Mouse (Mus musculus) cerebellum, postnatal 14 days (tissue): ENCODE data around the gene Zfp110.
"Not testable (repeated sequence)": the region's sequence is repeated elsewhere in the genome, so short reads cannot be mapped to it uniquely, and the experiment has no call there.

Experiments
- DNase-seq, 2 experiments: peaks; one replicate each; pipeline ENCODE4 v3.0.0; 2021; ENCODE audit warnings: mixed read lengths in 2 of 2

Gene Zfp110

DNA sequence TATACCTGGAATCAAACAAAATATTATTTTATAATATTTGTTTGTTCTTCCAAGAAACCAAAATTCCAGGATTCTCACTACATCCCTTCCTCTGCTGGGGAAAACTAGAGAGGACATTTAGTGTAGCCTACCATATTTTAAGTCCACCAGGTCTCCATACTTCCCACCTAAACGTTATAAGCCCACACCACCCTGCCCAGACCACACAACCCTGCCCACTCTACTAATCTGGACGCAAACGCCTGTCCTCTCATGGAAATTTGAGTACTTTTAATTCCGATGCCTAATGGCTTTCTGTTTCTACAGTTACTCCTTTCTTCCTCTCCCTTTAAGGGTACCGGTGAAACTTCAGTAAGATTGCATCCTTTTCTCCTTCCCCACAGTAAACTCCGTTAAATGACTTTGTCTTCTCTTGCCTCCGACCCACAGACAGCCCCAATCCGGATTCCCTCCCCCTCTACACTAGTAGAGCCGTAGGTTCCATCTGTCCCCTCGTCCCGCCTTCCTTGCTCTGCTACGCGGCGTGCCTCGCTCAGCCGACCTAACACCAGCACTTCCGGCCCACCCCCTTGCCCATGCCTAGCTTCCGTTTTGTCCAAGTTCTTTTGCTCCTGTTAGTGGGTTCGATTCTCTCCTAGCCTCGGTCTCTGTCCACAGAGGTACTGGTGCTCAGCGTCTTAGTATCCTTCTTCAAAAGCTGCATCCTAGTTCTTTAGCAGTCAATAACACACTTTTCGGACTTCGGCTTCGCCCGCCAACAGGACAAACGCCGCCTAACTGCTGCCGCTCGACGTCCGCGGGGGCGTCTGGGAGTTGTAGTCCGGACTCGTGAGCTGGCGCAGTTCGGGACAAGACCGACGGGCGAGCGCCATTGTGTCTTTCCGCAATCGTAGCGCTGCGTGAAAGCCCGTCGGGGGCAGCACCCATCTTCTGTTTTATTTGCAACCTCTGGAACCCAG, at the start of gene Zfp110:
Gene Zfp110 (plus strand): TSS at position 600 of the 959 bp plus-strand sequence.
- peak; percentile 87 to 91 for DNase-seq

DNA sequence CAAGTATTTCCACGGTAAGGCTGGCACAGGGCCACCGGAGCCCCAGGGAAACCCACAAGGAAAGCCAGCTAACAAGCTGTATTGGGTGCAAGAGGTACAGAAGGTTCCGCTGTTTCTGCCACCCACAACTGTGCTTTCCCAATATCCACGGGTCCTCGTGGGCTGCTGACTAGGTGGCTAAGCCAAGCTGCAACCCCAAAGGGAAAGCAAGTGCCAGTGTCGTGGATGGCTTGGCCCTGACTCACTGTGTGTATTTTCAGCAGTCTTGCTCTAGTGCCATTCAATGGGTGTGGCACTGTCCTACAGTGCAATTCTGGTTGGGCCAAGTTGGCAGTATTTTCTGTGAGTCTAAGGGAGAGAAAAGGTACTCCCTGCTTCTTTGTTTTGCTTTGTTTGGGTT, 47.2 kb upstream of the Zfp110 start:
- DNase-seq, result peak in 1 of 2 experiments; percentile 14

DNA sequence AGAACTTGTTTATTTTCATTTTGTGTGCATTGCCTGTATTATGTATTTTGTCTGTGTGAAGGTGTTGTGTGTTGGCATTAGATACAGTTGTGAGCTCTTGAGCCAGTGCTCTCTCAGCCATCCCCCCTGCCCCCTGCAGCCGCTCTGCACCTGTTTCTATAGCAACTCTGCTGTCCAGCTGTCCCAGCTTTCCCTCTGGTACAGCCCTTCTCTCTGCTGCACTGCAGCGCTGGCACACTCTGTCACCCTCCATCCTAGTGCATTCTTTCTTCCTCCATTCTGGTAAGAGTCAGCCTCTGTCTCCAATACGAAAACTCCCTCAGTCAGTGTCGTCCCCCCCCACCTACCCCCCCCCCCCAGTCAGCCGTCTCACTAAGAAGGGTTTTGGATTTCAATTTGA, 46.5 kb upstream of the Zfp110 start:
- DNase-seq, result peak; percentile 15 to 24

DNA sequence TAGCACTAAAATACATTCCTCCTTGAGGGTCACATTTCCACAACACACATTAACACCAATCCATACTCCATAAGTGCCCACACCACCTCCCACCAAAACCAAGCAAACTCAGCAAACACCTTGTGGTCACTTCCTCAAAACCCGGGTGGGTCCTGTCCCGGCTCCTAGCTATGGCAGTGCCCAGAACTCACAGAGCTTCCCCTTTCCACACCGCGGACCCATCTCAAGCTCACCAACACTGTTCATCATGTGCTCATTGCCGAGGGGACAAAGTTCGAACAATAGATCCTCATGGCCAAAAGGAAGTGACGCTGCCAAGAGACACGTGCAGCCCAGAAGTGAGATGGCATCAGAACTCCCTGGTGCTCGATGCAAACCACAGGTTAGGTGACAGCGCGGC, 41.9 kb upstream of the Zfp110 start:
- DNase-seq, result not testable (repeated sequence)

DNA sequence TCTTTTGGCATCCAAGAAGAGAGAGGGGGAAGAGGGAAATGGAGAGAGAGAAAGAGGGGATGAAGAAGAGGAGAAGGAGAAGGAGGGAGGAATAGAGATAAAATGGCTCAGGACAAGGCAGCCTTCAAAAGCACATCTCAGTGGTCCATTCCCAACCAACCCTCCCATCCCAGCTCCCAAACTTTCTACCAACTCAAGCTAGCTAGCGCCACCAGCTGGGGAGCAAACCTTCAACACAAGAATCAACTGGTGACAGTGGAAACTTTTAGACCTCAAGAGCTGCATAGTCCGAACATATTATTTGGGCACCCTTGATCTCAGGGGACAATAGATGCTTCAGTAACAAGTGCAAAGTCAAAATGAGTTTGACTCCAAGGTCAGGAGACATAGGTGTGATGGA, 36.6 kb upstream of the Zfp110 start:
- no peak for DNase-seq

DNA sequence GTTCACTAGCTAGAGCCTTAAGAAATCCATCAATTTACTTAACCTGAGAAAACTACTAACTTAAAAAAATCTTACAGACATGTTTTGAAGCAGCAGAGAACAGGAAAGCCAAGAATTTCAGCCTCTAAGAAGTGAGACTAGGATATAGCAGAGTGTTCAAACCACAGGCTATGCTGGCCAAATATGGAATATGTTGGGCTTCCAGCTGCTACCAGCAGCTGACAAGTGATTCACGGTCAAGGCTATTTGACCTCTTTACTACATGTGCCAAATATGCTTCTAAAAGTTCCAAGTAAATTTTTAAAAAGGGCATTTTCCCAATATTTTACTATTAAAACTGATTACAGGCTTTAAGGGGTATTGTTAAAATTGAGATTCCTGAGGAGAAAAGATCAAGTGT, 35.0 kb upstream of the Zfp110 start:
- DNase-seq, result no peak

DNA sequence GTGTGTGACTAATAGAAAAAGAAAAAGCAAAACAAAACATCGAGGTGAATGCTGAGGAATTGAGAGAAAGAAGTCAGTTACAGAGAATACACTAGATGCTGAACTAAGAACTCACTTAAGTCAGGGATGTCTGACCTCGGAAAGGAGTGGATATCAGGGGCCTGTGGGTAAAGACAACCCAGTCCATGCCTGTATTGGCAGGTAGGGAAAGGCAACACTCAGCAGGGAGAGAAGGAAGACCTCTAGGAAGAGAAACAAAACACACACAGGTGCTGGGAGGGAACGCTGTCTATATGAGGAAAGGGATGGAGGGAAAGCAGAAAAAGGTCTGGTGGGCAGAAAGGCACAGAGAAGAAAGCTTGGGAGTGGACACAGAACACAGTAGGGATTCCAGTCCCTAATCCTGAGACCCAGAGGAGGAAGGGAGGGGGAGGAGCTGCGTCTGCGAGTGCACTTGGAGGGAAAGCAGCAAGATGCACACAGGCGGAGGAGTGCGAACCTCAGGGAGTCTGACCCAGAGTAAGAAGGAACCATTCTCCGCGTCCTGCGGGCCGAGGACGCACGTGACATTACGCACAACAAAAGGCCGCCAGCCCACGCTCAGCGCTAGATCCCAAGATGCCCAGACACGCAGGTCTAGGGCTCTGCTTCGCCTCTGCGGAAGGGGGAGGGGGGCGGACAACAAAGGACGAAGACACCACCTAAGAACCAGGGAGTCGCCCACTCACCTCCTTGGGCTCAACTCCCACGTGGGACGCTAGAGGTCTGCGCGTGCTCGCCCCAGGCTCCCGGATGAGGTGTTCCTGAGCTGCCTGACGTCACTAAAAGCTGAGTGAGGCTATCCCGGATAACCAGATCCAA, 31.5 kb upstream of the Zfp110 start, which contains the start of gene Zscan18:
Gene Zscan18 (minus strand): TSS at position 770 of the 861 bp plus-strand sequence.
- peak; percentile 89 to 90 for DNase-seq

DNA sequence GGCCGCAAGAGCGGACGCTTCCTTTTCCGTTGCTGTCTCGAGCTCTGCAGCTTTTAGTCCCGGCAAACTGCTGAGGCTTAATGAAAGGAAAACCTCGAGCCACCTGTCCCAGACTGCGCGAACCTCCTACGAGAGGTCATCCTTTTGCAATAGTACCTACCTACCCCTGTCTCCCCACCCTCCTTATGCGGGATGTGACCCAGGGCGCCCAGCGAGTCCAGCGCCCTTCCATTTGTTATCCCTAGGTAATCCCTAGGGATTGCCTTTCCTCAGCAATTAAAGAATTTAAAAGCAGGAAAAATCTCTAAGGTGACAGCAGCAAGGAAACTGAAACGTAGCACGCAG, 30.9 kb upstream of the Zfp110 start:
- DNase-seq, result no peak

DNA sequence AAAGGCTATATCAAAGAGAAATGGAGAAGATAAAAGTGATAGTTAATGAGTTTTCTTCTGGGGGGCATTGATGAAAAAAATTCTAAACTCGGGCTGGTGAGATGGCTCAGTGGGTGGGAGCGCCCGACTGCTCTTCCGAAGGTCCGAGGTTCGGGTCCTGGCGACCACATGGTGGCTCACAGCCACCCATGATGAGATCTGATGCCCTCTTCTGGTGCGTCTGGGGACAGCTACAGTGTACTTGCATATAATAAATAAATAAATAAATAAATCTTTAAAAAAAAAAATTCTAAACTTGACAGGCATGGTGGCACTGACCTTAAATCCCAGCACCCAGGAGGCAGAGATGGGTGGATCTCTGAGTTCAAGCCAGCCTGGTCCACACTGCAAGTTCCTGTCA, 19.0 kb upstream of the Zfp110 start:
- DNase-seq, result peak in 1 of 2 experiments; percentile 29

DNA sequence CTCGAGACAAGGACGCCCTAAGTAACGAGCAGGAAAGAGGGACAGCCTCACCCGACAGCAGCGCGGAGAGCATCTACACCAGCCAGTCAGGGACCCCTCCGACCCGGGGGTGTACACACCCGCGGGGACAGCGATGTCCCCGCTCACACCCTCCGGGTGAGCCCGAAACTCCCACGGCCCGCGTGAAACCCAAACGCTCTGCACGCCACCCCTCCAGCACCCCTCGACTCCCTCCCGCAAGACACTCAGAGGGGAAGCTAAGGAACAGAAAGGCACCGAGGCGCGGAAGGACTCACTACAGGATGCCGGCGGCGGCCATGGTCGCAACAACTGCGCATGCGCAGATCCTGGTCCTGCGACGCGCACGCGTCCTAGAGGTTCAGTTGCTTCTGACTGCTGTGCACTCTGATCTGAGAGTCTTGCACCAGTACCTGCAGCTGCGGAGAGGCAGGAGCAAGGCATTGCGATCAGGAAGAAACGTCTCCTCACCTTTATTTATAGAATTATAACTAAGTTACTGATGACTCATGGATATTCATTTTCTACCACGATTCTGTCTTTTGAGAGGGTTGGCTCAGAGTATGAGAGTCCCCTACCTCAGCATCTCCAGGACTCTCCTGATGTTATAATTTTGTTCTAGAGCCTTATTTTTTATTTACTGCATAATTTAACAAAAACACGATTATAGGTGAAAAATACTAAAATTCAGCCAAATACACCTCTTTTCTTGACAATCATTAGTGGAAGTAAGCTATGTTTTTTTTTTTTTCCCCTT, 15.9 kb upstream of the Zfp110 start, which contains the start of gene Zfp329:
Gene Zfp329 (minus strand): TSS at position 338 of the 775 bp plus-strand sequence.
- DNase-seq, result peak; percentile 95

DNA sequence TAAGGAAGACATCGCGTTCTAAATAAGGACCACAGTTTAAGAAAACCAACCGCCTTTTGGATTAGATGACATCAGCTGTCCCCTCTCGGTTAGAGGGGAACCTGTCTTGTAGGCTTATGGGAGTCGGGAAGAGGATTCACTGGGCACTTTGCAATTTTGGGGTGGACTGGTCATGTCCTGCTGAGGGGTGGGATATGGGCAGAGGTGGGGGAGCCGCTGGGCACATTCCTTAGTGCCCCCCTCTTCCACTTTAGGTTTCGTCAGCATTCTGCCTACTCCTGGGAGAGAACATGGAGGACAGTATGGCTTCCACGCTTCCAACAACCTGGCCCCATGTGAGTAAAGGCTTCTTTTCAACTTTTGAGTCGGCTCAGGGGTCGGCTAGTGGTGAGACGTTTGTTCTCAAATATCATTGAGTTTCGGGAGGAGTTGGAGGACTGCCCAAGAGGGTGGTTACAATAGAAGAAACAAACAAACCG, 671 bp downstream of the Zfp110 start:
- DNase-seq, result peak; percentile 45 to 55

DNA sequence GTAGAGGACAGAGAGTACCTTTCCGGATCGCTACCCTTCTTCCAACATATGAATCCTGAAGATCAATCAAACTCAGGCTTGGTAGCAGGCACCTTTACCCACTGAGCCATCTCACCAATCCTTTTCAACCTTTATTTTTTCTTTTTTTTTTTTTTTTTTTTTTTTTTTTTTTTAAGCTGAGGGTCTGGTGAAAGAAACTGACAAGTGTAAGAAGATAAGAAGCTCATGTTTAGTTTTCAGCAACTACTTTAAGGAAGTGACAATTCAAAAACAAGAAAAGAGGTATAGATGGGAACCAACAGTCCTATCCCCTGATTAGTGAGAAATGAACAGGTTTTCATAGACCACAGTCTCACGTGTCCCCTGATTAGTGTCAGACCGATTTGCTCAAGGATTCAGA, 1.2 kb downstream of the Zfp110 start:
- DNase-seq, result no peak

DNA sequence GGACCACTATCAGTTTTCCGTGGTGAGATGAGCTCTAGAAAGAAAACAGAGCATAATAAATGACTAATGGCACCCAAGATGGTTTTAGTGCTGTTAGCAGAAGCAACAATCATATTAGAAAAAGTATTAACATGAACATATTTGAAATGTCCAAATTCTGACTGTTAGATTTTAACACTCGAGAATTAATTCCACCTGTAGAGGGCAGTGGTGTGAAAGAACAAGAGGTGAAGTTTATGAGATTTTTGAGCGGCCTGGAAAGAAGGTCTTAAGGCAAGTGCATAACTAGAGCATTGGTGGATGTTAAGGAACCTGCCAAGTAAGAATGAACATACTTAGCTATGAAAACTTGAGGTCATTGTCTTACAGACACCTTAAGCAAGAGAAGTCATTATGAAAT, 39.7 kb downstream of the Zfp110 start:
- peak; percentile 50 to 54 for DNase-seq

DNA sequence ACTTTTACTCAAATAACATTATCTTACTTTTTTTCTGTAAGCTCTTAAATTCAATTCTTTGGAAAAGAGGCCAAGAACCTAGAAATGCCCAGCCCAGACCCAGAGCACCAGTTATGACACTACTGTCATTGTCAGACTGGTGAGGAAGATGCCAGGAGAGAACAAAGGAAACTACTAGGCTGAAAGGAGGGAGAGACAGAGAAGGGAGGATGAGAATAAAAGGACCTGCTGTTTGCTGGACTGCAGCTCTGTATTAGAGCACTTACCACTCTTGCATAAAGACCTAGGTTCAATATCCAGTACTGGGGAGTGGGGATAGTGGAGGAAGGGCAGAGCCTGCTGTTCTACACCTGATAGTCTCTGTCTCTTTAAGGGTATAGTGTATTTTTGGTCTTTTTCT, 45.5 kb downstream of the Zfp110 start:
- DNase-seq, result no peak

DNA sequence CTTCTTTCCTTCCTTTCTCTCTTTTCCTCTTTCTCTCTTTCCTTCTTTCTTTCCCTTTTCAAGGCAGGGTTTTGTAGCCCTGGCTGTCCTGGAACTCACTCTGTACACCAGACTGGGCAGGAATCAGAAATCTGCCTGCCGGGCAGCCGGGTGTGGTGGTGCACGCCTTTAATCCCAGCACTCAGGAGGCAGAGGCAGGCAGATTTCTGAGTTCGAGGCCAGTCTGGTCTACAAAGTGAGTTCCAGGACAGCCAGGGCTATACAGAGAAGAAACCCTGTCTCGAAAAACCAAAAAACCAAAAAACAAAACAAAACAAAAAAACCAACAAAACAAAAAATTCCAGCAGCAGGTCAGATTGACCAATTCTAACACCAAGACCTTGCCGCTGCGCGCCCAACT, 45.9 kb downstream of the Zfp110 start:
- not testable (repeated sequence) for DNase-seq

DNA sequence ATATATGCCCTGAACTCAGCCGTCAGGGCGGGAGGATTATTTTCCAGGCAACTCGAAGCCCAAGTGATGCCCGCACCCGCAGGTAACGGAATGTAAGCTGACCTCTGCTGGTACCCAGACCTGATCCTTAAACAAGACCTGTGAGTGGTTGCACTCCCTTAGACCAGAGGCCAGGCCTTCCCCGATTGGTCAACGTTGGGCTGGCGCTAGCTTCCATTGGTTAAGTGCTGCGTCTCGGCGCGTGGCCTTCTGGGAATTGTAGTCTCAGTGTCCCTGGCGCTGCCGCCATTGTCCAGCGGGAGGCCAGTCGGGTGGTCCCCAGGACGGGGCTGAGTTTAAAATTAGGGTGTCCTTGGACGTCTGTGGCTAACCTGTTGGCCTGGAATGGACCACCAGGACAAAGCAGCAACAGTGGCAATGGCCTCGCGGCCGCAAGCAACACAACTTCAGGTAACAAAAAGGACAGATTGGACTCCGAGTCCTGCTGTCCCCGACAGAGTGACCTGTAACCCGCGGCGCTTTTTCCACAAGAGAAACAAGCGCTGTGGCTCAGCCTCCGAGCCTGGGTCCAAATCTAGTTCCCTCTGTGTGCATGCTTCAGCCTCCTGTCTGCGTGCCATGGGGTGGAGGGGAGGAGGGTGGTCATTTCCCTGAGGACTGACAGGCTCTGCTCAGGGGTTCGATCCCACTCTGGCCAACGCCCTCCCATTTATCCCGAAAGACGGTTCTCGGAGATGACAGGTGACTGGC, 46.5 kb downstream of the Zfp110 start, which contains the start of gene Zfp128:
Gene Zfp128 (plus strand): TSS at position 267 of the 750 bp plus-strand sequence.
- peak; percentile 96 to 97 for DNase-seq

DNA sequence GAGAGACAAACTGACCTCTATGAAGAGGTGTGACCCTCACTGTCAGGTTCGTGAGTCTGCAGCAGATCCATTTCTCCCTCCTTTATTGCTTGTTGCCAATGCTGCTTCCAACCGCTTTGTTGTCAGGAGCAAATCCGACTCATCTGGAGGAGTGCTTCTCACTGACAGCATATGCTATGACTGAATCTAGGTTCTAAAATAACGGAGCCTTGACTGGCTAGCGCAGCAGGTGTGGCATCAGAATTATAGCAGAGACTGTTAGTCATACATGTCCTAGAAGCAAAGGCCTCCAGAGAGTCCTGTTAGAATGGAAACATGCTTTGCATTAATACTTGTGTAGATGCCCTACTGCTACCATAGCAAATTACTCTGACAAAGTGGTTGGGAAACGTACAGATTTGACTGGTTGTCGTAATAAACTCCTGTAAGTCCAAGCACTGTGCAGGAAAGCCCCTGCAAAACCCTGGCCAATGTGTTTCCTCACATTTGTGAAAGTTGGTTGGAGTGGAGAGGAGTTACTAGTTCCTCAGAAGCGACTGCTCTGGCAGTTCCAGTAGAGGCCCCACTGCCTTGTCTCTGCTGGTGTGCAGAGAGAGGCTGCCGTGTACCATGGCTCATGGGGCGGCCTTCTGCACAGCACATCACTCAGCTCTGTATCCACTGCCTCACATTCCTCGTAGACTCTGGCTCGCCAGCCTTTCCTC, 52.2 kb downstream of the Zfp110 start:
- no peak for DNase-seq

DNA sequence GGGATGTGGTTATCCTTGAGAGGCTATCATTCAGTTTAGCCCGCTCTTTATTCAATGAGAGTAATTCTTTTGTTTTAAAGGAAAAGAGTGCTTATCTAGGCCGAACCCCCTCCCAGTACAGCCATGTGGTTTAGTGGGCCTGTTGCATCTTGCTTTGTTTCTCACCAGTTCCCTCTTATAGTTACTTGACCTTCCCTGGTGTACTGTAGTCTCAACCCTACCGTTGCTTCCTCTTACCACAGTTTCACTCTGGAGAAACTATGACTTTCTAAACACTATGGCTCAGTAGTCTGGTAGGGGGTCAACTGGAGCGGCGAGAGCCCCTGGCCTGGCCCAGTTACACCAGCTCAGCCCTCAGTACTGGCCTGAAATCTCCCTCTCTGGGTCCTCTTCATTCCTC, 53.0 kb downstream of the Zfp110 start:
- DNase-seq, result no peak

DNA sequence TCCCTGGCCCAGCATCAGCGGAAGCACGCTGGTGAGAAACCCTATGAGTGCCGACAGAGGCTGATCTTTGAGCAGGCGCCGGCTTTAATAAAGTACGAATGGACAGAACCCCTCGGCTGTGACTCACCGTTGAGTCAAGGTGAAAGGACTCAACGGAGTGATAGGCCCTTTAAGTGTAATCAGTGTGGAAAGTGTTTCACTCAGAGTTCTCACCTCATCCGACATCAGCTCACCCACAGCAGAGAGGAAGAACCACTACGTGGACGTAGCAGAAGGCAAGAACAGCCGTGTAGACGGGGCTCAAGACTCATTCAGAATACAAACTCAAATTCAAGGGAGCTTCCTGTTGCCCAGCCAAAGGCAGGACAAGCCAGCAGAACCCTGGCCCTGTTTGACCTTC, 56.4 kb downstream of the Zfp110 start:
- no peak for DNase-seq

DNA sequence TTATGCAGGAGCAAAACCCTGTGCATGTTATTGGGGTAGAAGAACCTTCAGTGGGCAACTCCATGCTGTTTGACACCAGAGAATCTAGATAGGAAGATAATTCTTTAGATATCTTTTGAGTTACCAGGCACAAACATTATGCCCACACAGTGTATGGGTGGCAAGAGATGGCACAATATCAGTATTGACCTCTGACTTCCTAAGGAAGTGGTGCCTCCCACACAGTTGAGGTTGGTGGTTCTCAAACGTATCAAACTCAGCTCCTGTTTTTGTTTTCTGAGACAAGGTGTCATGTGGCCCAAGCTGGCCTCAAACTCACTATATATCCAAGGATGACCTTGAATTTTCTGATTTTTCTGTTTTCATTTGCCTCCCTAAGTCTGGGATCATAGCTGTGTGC, 56.8 kb downstream of the Zfp110 start:
- DNase-seq, result no peak
